Mouse (Mus musculus): ENCODE results near the gene Rnaset2a. TPM values are rescaled to one million over a fixed set of nuclear protein-coding genes. Genes with fewer than 3 reads are reported as not detected.
"Not testable (repeated sequence)": the region's sequence is repeated elsewhere in the genome, so short reads cannot be mapped to it uniquely, and the experiment has no call there.

Gene Rnaset2a
- polyA plus RNA-seq, 1 experiment from 2014 or later: 35.3 TPM

GRCm38 (mm10) chr17:8116928-8117327 is 31.0 kb downstream of the Rnaset2a start:
- H3K9me3 ChIP-seq (ENCODE audit: control insufficient read depth, low read length); H3K27ac ChIP-seq (ENCODE audit: low read depth, low read length); ATAC-seq (ENCODE audit: low FRiP score, low TSS enrichment); H3K9ac ChIP-seq (ENCODE audit: low read depth, low read length); H3K27me3 ChIP-seq (ENCODE audit: control insufficient read depth, insufficient read depth, low read length); H3K4me3 ChIP-seq (ENCODE audit: low read length); H3K4me2 ChIP-seq (replicated peaks; ENCODE audit: low read depth, low read length); H3K36me3 ChIP-seq (ENCODE audit: control insufficient read depth, insufficient read depth, low read length); H3K4me1 ChIP-seq (ENCODE audit: control insufficient read depth, insufficient read depth, low read length): not testable (repeated sequence)
- no CpG with 5 or more reads among the region's 6 CpGs for WGBS

- H3K27me3 ChIP-seq (ENCODE audit: control insufficient read depth, insufficient read depth, low read length); H3K27ac ChIP-seq (ENCODE audit: low read depth, low read length); H3K36me3 ChIP-seq (ENCODE audit: control insufficient read depth, insufficient read depth, low read length); H3K4me3 ChIP-seq (ENCODE audit: low read length); H3K9me3 ChIP-seq (ENCODE audit: control insufficient read depth, low read length); H3K4me1 ChIP-seq (ENCODE audit: control insufficient read depth, insufficient read depth, low read length); ATAC-seq (ENCODE audit: low FRiP score, low TSS enrichment); H3K9ac ChIP-seq (ENCODE audit: low read depth, low read length); H3K4me2 ChIP-seq (replicated peaks; ENCODE audit: low read depth, low read length): not testable (repeated sequence)
- WGBS: 73% methylated on average over 6 of the region's 11 CpGs
Measured at GRCm38 (mm10) chr17:8116378-8116777, 31.5 kb downstream of the Rnaset2a start.

DNA sequence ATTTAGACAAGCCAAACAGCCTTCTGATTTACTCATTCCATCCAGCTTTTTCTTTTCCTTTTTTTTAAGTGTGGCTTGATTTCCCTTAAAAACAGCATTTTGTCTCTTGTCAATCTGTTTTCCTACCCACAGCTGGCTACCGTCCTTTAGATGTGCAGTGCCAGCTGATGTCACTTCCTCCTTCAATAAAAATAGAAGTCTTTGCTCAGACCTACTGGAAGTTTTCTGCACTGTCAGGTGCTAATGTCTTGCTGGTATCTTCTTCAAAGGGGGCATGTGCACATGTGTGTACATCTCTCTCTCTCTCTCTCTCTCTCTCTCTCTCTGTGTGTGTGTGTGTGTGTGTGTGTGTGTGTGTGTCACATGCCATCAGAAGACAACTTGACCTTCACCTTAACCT is 35.7 kb downstream of the Rnaset2a start:
- not testable (repeated sequence) for H3K27me3 ChIP-seq (ENCODE audit: control insufficient read depth, insufficient read depth, low read length); H3K9ac ChIP-seq (ENCODE audit: low read depth, low read length); H3K27ac ChIP-seq (ENCODE audit: low read depth, low read length); H3K4me1 ChIP-seq (ENCODE audit: control insufficient read depth, insufficient read depth, low read length); H3K9me3 ChIP-seq (ENCODE audit: control insufficient read depth, low read length); H3K36me3 ChIP-seq (ENCODE audit: control insufficient read depth, insufficient read depth, low read length); H3K4me3 ChIP-seq (ENCODE audit: low read length); ATAC-seq (ENCODE audit: low FRiP score, low TSS enrichment); H3K4me2 ChIP-seq (replicated peaks; ENCODE audit: low read depth, low read length)
- WGBS: no CpG with 5 or more reads among the region's 1 CpGs

DNA sequence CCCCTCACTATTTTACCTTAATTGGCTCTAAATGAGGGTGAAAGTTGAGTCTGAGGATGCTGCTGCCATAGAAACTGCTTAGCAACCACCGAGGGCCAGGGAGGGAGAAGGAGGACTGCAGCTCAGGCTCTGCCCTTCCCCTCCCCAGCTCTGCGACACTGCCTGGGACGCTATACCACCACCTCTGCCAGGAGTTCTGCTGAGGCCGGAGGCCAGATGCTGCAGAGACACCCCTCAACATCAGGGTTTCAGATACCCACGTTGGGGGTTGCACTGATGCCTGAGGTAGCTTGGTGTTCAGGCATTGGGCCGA is 46.6 kb downstream of the Rnaset2a start:
- H3K4me2 ChIP-seq (replicated peaks; ENCODE audit: low read depth, low read length); H3K4me1 ChIP-seq (ENCODE audit: control insufficient read depth, insufficient read depth, low read length); H3K36me3 ChIP-seq (ENCODE audit: control insufficient read depth, insufficient read depth, low read length); H3K4me3 ChIP-seq (ENCODE audit: low read length); H3K9me3 ChIP-seq (ENCODE audit: control insufficient read depth, low read length); H3K9ac ChIP-seq (ENCODE audit: low read depth, low read length); H3K27me3 ChIP-seq (ENCODE audit: control insufficient read depth, insufficient read depth, low read length); H3K27ac ChIP-seq (ENCODE audit: low read depth, low read length): not testable (repeated sequence)
- 50% methylated on average over 3 of the region's 6 CpGs for WGBS
- 0 out of 2 replicates have a peak, but pooled peaks have one; percentile 40 for ATAC-seq (ENCODE audit: low FRiP score, low TSS enrichment)

DNA sequence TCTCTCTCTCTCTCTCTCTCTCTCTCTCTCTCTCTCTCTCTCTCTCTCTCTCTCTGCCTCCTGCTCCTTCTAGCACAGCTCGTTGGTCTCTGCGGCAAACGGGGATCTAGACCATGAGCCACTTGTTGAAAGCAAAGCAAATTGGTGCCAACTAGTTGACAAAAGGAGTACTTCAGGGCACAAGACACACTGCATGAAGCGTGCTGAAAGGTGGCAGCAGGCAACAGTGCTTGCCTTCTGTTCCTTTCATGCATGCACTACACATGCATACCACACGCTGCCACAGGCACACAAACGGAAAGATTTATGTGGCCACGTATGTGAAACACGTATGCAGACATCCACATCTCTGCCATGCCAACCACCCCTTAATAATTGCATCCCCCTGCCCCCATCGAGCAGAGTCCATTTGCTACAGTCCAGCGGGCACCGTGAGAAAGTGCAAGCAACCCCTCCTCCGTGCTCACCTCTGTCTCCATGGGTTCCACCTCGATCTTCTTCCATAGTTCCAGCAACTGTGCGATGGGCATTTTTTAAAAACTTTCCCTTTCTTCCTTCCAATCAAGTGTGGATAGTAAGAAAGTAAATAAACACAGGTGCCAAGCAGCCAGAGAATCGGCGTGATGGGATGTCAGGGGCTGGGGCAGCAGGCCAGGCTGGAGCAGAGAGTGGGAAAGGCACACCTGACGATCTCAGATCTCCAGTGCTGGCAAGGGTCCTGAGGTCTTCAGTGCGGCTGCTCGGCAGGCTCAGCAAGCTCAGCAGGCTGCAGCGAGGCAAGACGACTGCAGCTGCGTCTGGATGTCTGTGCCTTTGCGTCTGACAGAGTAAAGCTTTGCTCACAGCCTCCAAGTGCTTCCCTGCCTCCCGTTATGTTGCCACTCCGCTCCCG is 47.2 kb downstream of the Rnaset2a start:
- H3K4me2 ChIP-seq (replicated peaks; ENCODE audit: low read depth, low read length); H3K27me3 ChIP-seq (ENCODE audit: control insufficient read depth, insufficient read depth, low read length); H3K4me3 ChIP-seq (ENCODE audit: low read length); H3K4me1 ChIP-seq (ENCODE audit: control insufficient read depth, insufficient read depth, low read length); H3K36me3 ChIP-seq (ENCODE audit: control insufficient read depth, insufficient read depth, low read length); H3K9me3 ChIP-seq (ENCODE audit: control insufficient read depth, low read length); H3K9ac ChIP-seq (ENCODE audit: low read depth, low read length); H3K27ac ChIP-seq (ENCODE audit: low read depth, low read length): not testable (repeated sequence)
- WGBS: 33% methylated on average over 6 of the region's 26 CpGs
- ATAC-seq (ENCODE audit: low FRiP score, low TSS enrichment): peak; percentile 53; the same call in 1 of the 2 replicates

DNA sequence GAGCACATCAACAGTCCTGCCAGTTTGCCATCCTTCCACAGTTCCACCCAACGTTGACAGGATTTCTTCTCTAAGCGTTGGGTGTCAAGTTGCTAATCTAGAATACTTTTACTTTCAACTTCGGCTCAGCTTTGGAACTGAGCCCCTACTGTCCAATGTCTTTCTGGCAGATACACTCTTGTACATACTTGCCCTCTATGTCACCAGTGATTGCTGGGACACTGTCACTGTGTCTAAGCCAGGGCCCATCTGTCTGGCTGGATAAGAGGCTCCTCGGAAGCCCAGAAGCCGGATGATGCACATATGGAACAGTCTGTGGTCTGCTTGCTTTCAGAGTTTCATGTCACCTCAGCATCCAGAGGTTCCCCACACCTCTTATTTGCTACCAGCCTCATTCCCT is 51.7 kb downstream of the Rnaset2a start:
- not testable (repeated sequence) for ATAC-seq (ENCODE audit: low FRiP score, low TSS enrichment); H3K9me3 ChIP-seq (ENCODE audit: control insufficient read depth, low read length); H3K4me2 ChIP-seq (replicated peaks; ENCODE audit: low read depth, low read length); H3K4me1 ChIP-seq (ENCODE audit: control insufficient read depth, insufficient read depth, low read length); H3K27ac ChIP-seq (ENCODE audit: low read depth, low read length); H3K27me3 ChIP-seq (ENCODE audit: control insufficient read depth, insufficient read depth, low read length); H3K9ac ChIP-seq (ENCODE audit: low read depth, low read length); H3K36me3 ChIP-seq (ENCODE audit: control insufficient read depth, insufficient read depth, low read length); H3K4me3 ChIP-seq (ENCODE audit: low read length)
- WGBS: 65% methylated on average over 4 of the region's 5 CpGs

DNA sequence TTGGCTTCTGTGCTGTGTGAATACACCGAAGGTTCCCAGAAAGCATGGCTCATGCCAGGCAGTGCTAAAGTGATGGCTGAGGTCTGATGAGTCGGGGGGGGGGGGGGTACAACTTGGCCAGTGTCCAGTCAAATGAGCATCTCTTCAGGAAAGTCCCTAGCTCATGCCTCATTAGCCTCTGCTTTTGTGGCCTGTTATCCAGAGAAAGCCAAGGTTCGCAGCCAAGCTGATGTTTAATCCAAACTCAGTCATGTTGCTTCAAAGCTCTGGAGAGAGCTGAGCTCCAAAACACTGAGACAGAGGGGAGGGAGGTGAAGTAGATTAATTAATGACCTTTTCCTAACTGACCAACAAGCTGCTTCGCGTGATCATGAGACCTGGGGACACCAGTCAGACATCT is 52.2 kb downstream of the Rnaset2a start:
- H3K36me3 ChIP-seq (ENCODE audit: control insufficient read depth, insufficient read depth, low read length); ATAC-seq (ENCODE audit: low FRiP score, low TSS enrichment): not testable (repeated sequence)

DNA sequence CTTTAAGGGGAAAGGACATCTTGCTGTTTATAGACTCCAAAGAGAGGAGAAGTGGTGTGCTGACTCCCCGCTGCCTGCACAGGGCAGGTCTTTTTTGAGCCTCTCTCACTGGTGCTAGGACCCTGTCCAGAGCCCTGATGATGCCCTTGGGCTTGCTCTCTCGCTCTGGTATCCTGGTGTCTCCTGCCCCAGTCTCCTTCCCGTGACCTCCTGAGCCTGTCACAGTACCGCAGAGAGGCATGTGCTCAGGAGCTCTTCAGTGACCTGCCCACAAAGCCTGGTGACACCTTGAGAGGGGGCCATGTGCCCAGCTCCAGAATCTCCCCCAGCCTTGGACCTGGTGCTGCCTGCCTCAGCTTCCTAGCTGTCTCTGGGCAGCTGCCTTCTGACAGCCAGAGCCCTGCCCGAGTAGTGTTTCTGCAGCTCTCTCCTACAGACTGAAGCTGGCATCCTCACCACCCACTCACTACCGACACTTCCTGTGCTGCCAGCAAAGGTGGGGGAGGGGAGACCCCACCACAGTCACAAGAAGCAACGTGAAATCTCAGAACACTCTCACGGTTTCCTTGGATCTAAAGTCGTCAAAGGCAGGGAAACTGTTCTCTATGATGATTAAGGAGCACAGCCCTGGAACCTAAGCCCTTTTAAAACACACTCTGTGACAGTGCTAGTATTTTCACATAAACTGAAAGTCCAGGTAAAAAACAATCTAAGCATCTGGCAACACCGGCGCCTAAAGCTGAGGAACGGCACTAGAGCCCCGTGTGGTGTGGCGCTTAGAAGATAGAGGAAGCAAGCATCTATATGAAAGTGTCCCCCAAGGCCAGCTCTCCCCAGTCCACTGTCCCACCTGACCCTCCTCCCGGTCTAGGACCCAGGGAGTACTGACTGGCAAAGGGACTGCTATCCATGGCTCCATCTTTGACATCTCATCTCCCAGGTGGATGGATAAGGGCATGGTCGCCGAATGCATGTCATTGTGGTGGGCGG is 55.1 kb downstream of the Rnaset2a start:
- not testable (repeated sequence) for H3K27ac ChIP-seq (ENCODE audit: low read depth, low read length); H3K4me3 ChIP-seq (ENCODE audit: low read length); H3K36me3 ChIP-seq (ENCODE audit: control insufficient read depth, insufficient read depth, low read length); H3K27me3 ChIP-seq (ENCODE audit: control insufficient read depth, insufficient read depth, low read length); H3K4me2 ChIP-seq (replicated peaks; ENCODE audit: low read depth, low read length); H3K9me3 ChIP-seq (ENCODE audit: control insufficient read depth, low read length); H3K9ac ChIP-seq (ENCODE audit: low read depth, low read length); H3K4me1 ChIP-seq (ENCODE audit: control insufficient read depth, insufficient read depth, low read length)
- WGBS: 65% methylated on average over 4 of the region's 18 CpGs
- peak; percentile 33; the same call in 1 of the 2 replicates for ATAC-seq (ENCODE audit: low FRiP score, low TSS enrichment)

More for the DNA sequence above, 52.2 kb downstream of the Rnaset2a start:
- H3K4me3 ChIP-seq (ENCODE audit: low read length); H3K9ac ChIP-seq (ENCODE audit: low read depth, low read length); H3K9me3 ChIP-seq (ENCODE audit: control insufficient read depth, low read length); H3K27ac ChIP-seq (ENCODE audit: low read depth, low read length); H3K4me1 ChIP-seq (ENCODE audit: control insufficient read depth, insufficient read depth, low read length); H3K4me2 ChIP-seq (replicated peaks; ENCODE audit: low read depth, low read length); H3K27me3 ChIP-seq (ENCODE audit: control insufficient read depth, insufficient read depth, low read length): not testable (repeated sequence)
- 61% methylated on average over 3 of the region's 5 CpGs for WGBS

DNA sequence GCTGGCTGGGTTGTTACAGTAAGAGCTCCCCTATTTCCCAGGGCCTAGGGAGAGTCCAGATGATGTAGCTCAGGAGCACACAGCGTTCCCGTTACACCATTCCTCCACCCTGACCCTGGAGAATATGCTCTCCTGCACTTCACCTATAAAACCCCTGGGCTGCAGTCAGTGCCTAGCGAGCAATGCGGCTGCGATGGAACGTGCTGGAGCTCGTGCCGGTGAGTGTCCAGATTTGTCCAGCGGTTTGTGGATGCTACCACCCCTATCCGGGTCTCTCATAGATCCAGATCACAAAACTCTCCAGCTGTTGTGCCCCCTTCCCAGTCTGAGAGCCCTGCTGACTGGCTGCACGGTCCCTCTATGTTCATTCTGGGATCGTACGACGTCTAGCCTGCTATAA is 56.6 kb downstream of the Rnaset2a start:
- H3K4me3 ChIP-seq (ENCODE audit: low read length); H3K4me2 ChIP-seq (replicated peaks; ENCODE audit: low read depth, low read length); H3K27me3 ChIP-seq (ENCODE audit: control insufficient read depth, insufficient read depth, low read length); H3K27ac ChIP-seq (ENCODE audit: low read depth, low read length); ATAC-seq (ENCODE audit: low FRiP score, low TSS enrichment); H3K4me1 ChIP-seq (ENCODE audit: control insufficient read depth, insufficient read depth, low read length); H3K9ac ChIP-seq (ENCODE audit: low read depth, low read length); H3K9me3 ChIP-seq (ENCODE audit: control insufficient read depth, low read length); H3K36me3 ChIP-seq (ENCODE audit: control insufficient read depth, insufficient read depth, low read length): not testable (repeated sequence)
- 80% methylated on average over 14 of the region's 14 CpGs for WGBS
